Mouse (Mus musculus): ENCODE measurements around the gene Olfr237-ps1. TPM values are rescaled to one million over a fixed set of nuclear protein-coding genes. Genes with fewer than 3 reads are reported as not detected.

The Olfr237-ps1 gene
- polyA plus RNA-seq, 1 experiment from 2014 or later: not detected

DNA sequence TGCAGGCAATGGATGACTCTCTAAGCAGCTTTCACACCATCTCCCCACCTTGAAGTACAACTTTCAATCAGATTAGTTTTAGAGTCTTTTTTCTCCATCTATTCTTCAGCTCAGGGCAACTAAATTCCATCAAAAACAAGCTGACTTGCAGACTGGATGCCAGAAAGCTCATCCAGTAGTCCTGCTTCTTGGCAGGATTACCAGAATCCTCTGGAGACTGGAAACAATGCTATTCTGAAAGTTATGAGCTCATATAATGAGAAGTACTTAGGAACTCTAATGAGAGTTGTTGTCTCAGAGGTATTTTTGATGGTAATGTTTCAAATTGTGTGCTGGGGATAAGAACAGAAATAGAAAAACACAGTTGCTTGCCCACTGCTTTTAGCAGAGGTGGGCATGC is 50.4 kb downstream of the Olfr237-ps1 start, which contains the start of gene Olfr435:
Olfr435 (plus strand) TSS at position 366 of the 400 bp plus-strand sequence.
- no peaks in the 10 kb centered on the region for H3K27me3 ChIP-seq (ENCODE audit: control insufficient read depth, insufficient read depth, low read length)
- H3K9ac ChIP-seq (ENCODE audit: low read depth, low read length): no peak within 1 kb of the TSS
- no peaks in the 10 kb centered on the region for H3K4me1 ChIP-seq (ENCODE audit: control insufficient read depth, insufficient read depth, low read length)

DNA sequence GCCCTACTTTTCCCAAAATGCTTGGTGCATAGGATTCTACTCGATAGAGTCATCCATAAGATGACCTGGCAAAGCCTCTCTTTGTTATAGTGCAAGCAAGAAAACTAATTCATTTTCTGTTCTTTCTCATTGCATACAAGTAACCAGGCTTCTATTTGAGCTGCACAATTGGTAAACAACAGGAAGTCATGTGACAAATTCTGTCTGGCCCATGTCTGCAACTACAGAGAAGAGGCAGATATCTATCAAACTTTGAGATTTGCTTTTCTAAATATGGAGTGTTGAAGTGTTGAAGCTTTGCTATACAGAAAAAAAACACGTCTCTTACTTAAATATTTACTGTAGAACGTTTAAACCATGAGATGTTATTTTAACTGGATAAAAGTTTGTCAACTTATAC is 51.7 kb downstream of the Olfr237-ps1 start:
- no peak overlapping the region for H3K4me3 ChIP-seq (ENCODE audit: low read length)
- no peaks in the 10 kb centered on the region for H3K9me3 ChIP-seq (ENCODE audit: control insufficient read depth, low read length)
- H3K36me3 ChIP-seq (ENCODE audit: control insufficient read depth, insufficient read depth, low read length): no peaks in the 10 kb centered on the region
- no peaks in the 10 kb centered on the region for H3K27me3 ChIP-seq (ENCODE audit: control insufficient read depth, insufficient read depth, low read length)
- 79% methylated on average over 3 of the region's 3 CpGs for WGBS
- ATAC-seq (ENCODE audit: low FRiP score, low TSS enrichment): no peak
- no peak overlapping the region for H3K9ac ChIP-seq (ENCODE audit: low read depth, low read length)
- H3K4me2 ChIP-seq (replicated peaks; ENCODE audit: low read depth, low read length): no peak overlapping the region
- no peak overlapping the region for H3K27ac ChIP-seq (ENCODE audit: low read depth, low read length)
- no peaks in the 10 kb centered on the region for H3K4me1 ChIP-seq (ENCODE audit: control insufficient read depth, insufficient read depth, low read length)

More for the DNA sequence above, 50.4 kb downstream of the Olfr237-ps1 start, which contains the start of gene Olfr435:
- H3K9me3 ChIP-seq (ENCODE audit: control insufficient read depth, low read length): no peaks in the 10 kb centered on the region
- no peak within 1 kb of the TSS for H3K27ac ChIP-seq (ENCODE audit: low read depth, low read length)
- H3K4me3 ChIP-seq (ENCODE audit: low read length): no peak within 1 kb of the TSS
- no peaks in the 10 kb centered on the region for H3K36me3 ChIP-seq (ENCODE audit: control insufficient read depth, insufficient read depth, low read length)
- ATAC-seq (ENCODE audit: low FRiP score, low TSS enrichment): no peak
- no peak within 1 kb of the TSS for H3K4me2 ChIP-seq (replicated peaks; ENCODE audit: low read depth, low read length)

DNA sequence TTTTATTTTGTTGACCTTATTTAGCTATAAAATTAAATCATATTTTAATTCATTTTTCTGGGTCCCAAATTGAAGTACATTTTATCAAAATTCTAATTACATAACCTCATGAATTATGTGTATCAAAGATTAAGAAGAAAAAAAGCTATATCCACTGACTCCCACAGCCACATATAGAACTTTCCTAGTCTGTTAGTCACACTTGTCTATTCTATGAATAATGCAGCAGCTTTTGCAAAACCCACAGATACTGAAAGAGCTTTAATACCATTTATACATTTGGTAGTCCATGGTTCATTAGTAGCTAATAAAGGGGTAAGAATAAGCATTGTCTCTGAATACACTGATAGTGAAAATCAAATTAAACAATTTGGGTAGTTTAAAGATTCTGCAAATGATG is 56.4 kb downstream of the Olfr237-ps1 start:
- Histone ChIP-seq H3K9ac (ENCODE audit: low read depth, low read length) (no peak overlapping the region), H3K27ac (ENCODE audit: low read depth, low read length) (no peak overlapping the region), H3K9me3 (ENCODE audit: control insufficient read depth, low read length) (no peaks in the 10 kb centered on the region), H3K27me3 (ENCODE audit: control insufficient read depth, insufficient read depth, low read length) (no peaks in the 10 kb centered on the region), H3K4me2 (replicated peaks; ENCODE audit: low read depth, low read length) (no peak overlapping the region), H3K36me3 (ENCODE audit: control insufficient read depth, insufficient read depth, low read length) (no peaks in the 10 kb centered on the region), H3K4me3 (ENCODE audit: low read length) (no peak overlapping the region), H3K4me1 (ENCODE audit: control insufficient read depth, insufficient read depth, low read length) (no peaks in the 10 kb centered on the region)
- no peak for ATAC-seq (ENCODE audit: low FRiP score, low TSS enrichment)

DNA sequence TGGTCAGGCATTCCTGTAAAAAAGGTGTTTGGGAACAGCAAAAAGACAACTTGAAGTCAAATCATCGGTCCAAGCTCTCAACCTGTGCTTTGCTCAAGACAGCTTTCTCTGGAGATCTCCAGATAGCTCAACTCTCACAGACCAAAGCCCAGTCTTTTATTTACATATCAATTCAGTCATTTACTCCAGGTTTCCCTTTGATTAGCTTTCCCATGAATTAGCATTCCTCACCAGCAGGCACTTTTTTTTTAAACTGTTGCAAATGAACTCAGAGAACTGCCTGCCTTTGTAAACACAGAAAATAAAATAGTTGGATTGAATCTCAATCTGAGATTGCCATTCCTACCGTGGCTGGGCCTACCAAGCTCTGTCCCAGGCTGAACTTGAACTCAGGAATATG is 59.0 kb downstream of the Olfr237-ps1 start:
- no peak overlapping the region for H3K27ac ChIP-seq (ENCODE audit: low read depth, low read length)

More for the DNA sequence above, 59.0 kb downstream of the Olfr237-ps1 start:
- Histone ChIP-seq H3K9me3 (ENCODE audit: control insufficient read depth, low read length) (no peaks in the 10 kb centered on the region), H3K9ac (ENCODE audit: low read depth, low read length) (no peak overlapping the region), H3K36me3 (ENCODE audit: control insufficient read depth, insufficient read depth, low read length) (no peaks in the 10 kb centered on the region), H3K4me2 (replicated peaks; ENCODE audit: low read depth, low read length) (no peak overlapping the region), H3K27me3 (ENCODE audit: control insufficient read depth, insufficient read depth, low read length) (no peaks in the 10 kb centered on the region), H3K4me3 (ENCODE audit: low read length) (no peak overlapping the region), H3K4me1 (ENCODE audit: control insufficient read depth, insufficient read depth, low read length) (no peaks in the 10 kb centered on the region)
- WGBS: 32% methylated on average over 2 of the region's 2 CpGs
- no peak for ATAC-seq (ENCODE audit: low FRiP score, low TSS enrichment)

Other genes starting within 250 kb of the Olfr237-ps1 start
- not detected in 2 replicates for gene Olfr447, start 237.7 kb upstream of the Olfr237-ps1 start, polyA plus RNA-seq (2014; fragmentation: Nextera tagmentation; extraction: Ambion mirVana)
- gene Olfr446, start 225.2 kb upstream of the Olfr237-ps1 start, polyA plus RNA-seq (2014; fragmentation: Nextera tagmentation; extraction: Ambion mirVana): not detected in 2 replicates
- not detected in 2 replicates for gene Olfr444, start 197.5 kb upstream of the Olfr237-ps1 start, polyA plus RNA-seq (2014; fragmentation: Nextera tagmentation; extraction: Ambion mirVana)
- gene Olfr441, start 40.2 kb upstream of the Olfr237-ps1 start, polyA plus RNA-seq (2014; fragmentation: Nextera tagmentation; extraction: Ambion mirVana): not detected in 2 replicates
- gene Olfr437, start 16.7 kb downstream of the Olfr237-ps1 start, polyA plus RNA-seq (2014; fragmentation: Nextera tagmentation; extraction: Ambion mirVana): not detected in 2 replicates
- gene Olfr13, start 25.6 kb downstream of the Olfr237-ps1 start, polyA plus RNA-seq (2014; fragmentation: Nextera tagmentation; extraction: Ambion mirVana): not detected in 2 replicates
- gene Olfr435, start 50.6 kb downstream of the Olfr237-ps1 start, polyA plus RNA-seq (2014; fragmentation: Nextera tagmentation; extraction: Ambion mirVana): not detected in 2 replicates
- gene Olfr434, start 66.5 kb downstream of the Olfr237-ps1 start, polyA plus RNA-seq (2014; fragmentation: Nextera tagmentation; extraction: Ambion mirVana): not detected in 2 replicates
- gene Olfr47, start 85.0 kb downstream of the Olfr237-ps1 start, polyA plus RNA-seq (2014; fragmentation: Nextera tagmentation; extraction: Ambion mirVana): not detected in 2 replicates
- 12.5 and 13.7 TPM in 2 replicates for gene Arhgef5, start 119.0 kb downstream of the Olfr237-ps1 start, polyA plus RNA-seq (2014; fragmentation: Nextera tagmentation; extraction: Ambion mirVana)
- 0.20 TPM in 1 of 2 replicates, not detected in the other for gene Nobox, start 163.0 kb downstream of the Olfr237-ps1 start, polyA plus RNA-seq (2014; fragmentation: Nextera tagmentation; extraction: Ambion mirVana)

Data from kidney, embryonic 14.5 days (tissue).